Mouse (Mus musculus): ENCODE data around the gene Trpm4.

- TF ChIP-seq CTCF (IDR thresholded peaks at IDR 0.05; ENCODE audit: low read depth, low read length) (no peak), POLR2A (IDR thresholded peaks at IDR 0.05; ENCODE audit: insufficient read depth, low read length) (no peak)
Observed at GRCm38 (mm10) chr7:45335056-45335455, 1.5 kb upstream of the Trpm4 start, which contains the start of gene Hrc.

Measured in ES-Bruce4 (cell line).